ENCODE assay signal across 7 mouse cellular contexts in the genomic region with DNA sequence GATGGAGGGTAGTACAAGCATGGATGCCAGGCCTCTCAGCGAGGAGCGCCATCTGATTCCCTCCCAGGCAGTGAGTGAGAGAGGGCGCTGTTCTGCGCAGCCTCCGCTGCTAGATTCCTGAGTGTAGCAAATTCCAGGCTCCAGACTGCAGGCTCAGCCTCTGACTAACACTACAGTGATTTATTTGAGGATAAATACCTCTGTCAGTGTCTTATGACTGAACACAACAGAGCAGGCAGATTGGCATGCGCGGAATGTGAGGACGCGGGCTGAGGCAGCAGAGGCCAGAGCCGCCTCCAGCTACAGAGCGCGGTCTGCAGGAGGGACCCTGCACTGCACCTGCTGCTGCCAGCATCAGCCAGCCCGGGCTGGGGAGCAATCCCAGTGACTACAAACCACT.
DNase-seq lines count a peak whose midpoint lies in the region; ATAC-seq lines count a peak whose summit lies in the region.

No protein-coding gene starts in this region.

- peaks cover 94% of the 10 kb centered on the region for H3K4me1 ChIP-seq in heart, embryonic 13.5 days
- H3K4me1 ChIP-seq in kidney, embryonic 16.5 days (ENCODE audit: insufficient read depth, low read length), result peaks cover 78% of the 10 kb centered on the region
- peaks cover 90% of the 10 kb centered on the region for H3K4me1 ChIP-seq in limb, embryonic 15.5 days
- H3K4me1 ChIP-seq in neural tube, embryonic 12.5 days, result peaks cover 84% of the 10 kb centered on the region

- 23% methylated on average over 13 of the region's 13 CpGs for WGBS in heart, embryonic 13.5 days
- 11% methylated on average over 13 of the region's 13 CpGs for WGBS in kidney, embryonic 16.5 days
- 13% methylated on average over 13 of the region's 13 CpGs for WGBS in limb, embryonic 15.5 days
- WGBS in neural tube, embryonic 12.5 days, result 6% methylated on average over 13 of the region's 13 CpGs

- peak overlapping the region; percentile 35 for H3K4me2 ChIP-seq in heart, embryonic 13.5 days
- H3K4me2 ChIP-seq in kidney, embryonic 16.5 days (replicated peaks; ENCODE audit: low read depth, low read length), result no peak overlapping the region
- no peak overlapping the region for H3K4me2 ChIP-seq in limb, embryonic 15.5 days
- peak overlapping the region; percentile 25 for H3K4me2 ChIP-seq in neural tube, embryonic 12.5 days (replicated peaks)

- peaks cover 52% of the 10 kb centered on the region for H3K36me3 ChIP-seq in heart, embryonic 13.5 days
- peaks cover 7% of the 10 kb centered on the region; the same call in 1 of the 2 replicates for H3K36me3 ChIP-seq in kidney, embryonic 16.5 days (ENCODE audit: insufficient read depth, low read length)
- peaks cover 25% of the 10 kb centered on the region for H3K36me3 ChIP-seq in limb, embryonic 15.5 days
- peaks cover 7% of the 10 kb centered on the region for H3K36me3 ChIP-seq in neural tube, embryonic 12.5 days

- peak overlapping the region; percentile 66 for H3K9ac ChIP-seq in heart, embryonic 13.5 days
- peak overlapping the region; percentile 44 for H3K9ac ChIP-seq in kidney, embryonic 16.5 days (replicated peaks; ENCODE audit: low read length)
- H3K9ac ChIP-seq in limb, embryonic 15.5 days, result no peak overlapping the region
- peak overlapping the region; percentile 21; the same call in 1 of the 2 replicates for H3K9ac ChIP-seq in neural tube, embryonic 12.5 days

- DNase-seq in adrenal gland, postnatal 4 days (ENCODE audit: low spot score in 2 of 2), result peak; percentile 41 to 52
- peak; percentile 96 for DNase-seq in fibroblast of lung, adult 2 months (ENCODE audit: low read depth)
- DNase-seq in urinary bladder, postnatal 4 days (ENCODE audit: low spot score in 2 of 2), result peak; percentile 73 to 78

- no peak overlapping the region for H3K4me3 ChIP-seq in heart, embryonic 13.5 days
- H3K4me3 ChIP-seq in kidney, embryonic 16.5 days (ENCODE audit: low read length), result no peak overlapping the region
- no peak overlapping the region for H3K4me3 ChIP-seq in limb, embryonic 15.5 days
- H3K4me3 ChIP-seq in neural tube, embryonic 12.5 days, result no peak overlapping the region

- H3K27me3 ChIP-seq in heart, embryonic 13.5 days (replicated peaks), result no peaks in the 10 kb centered on the region
- no peaks in the 10 kb centered on the region for H3K27me3 ChIP-seq in kidney, embryonic 16.5 days (ENCODE audit: insufficient read depth, low read length)
- no peaks in the 10 kb centered on the region for H3K27me3 ChIP-seq in limb, embryonic 15.5 days
- H3K27me3 ChIP-seq in neural tube, embryonic 12.5 days (replicated peaks), result no peaks in the 10 kb centered on the region

- peak overlapping the region; percentile 92 for H3K27ac ChIP-seq in heart, embryonic 13.5 days (replicated peaks)
- H3K27ac ChIP-seq in kidney, embryonic 16.5 days (ENCODE audit: low read length), result peak overlapping the region; percentile 83
- peak overlapping the region; percentile 79 for H3K27ac ChIP-seq in limb, embryonic 15.5 days
- 0 out of 2 replicates have a peak overlapping the region, but pooled peaks have one; percentile 10 for H3K27ac ChIP-seq in neural tube, embryonic 12.5 days

- no peaks in the 10 kb centered on the region for H3K9me3 ChIP-seq in heart, embryonic 13.5 days
- no peaks in the 10 kb centered on the region for H3K9me3 ChIP-seq in kidney, embryonic 16.5 days (ENCODE audit: low read length)
- no peaks in the 10 kb centered on the region for H3K9me3 ChIP-seq in limb, embryonic 15.5 days
- H3K9me3 ChIP-seq in neural tube, embryonic 12.5 days, result no peaks in the 10 kb centered on the region

- ATAC-seq in heart, embryonic 13.5 days (ENCODE audit: extremely low read depth, insufficient number of reproducible peaks, low FRiP score, low TSS enrichment), result peak; percentile 75; the same call in 1 of the 2 replicates
- peak; percentile 93 for ATAC-seq in kidney, embryonic 16.5 days (ENCODE audit: low FRiP score, low TSS enrichment)
- ATAC-seq in limb, embryonic 15.5 days (ENCODE audit: insufficient number of reproducible peaks, low FRiP score, low TSS enrichment, low read depth), result peak; percentile 78
- peak; percentile 75 for ATAC-seq in neural tube, embryonic 12.5 days (ENCODE audit: low FRiP score, low read depth)

Comparison
In these comparisons a context has a peak if more than half of its experiments do, and no peak if none do; other contexts are left out.
1. H3K27ac ChIP-seq: peak in every context shown above with its lines; median percentile 92 in heart, embryonic 13.5 days; 83 in kidney, embryonic 16.5 days; 79 in limb, embryonic 15.5 days; 10 in neural tube, embryonic 12.5 days.
2. H3K4me2 ChIP-seq: peak in heart, embryonic 13.5 days (single experiment) and neural tube, embryonic 12.5 days (single experiment); none in kidney, embryonic 16.5 days (single experiment) and limb, embryonic 15.5 days (single experiment).
3. Peak in every context shown above with its lines, with median percentiles within 50 percentile points of each other: DNase-seq and ATAC-seq.